Mouse (Mus musculus): ENCODE results near the gene Emb.
A peak's percentile ranks its signal among the peaks of the same experiment; 100 is the strongest.
"Not testable (repeated sequence)": the region's sequence is repeated elsewhere in the genome, so short reads cannot be mapped to it uniquely, and the experiment has no call there.

Emb gene

GRCm38 (mm10) chr13:117208236-117208635 lies at the start of gene Emb:
Emb (plus strand) TSS chr13:117208536.
- DNase-seq (ENCODE audit: low read depth, low spot score): no peak

GRCm38 (mm10) chr13:117163906-117164305 lies 44.4 kb upstream of the Emb start:
- no peak for DNase-seq (ENCODE audit: low read depth, low spot score)

GRCm38 (mm10) chr13:117165071-117165470 lies 43.3 kb upstream of the Emb start:
- peak; percentile 53 for DNase-seq (ENCODE audit: low read depth, low spot score)

GRCm38 (mm10) chr13:117180912-117181311 lies 27.4 kb upstream of the Emb start:
- not testable (repeated sequence) for DNase-seq (ENCODE audit: low read depth, low spot score)

DNA sequence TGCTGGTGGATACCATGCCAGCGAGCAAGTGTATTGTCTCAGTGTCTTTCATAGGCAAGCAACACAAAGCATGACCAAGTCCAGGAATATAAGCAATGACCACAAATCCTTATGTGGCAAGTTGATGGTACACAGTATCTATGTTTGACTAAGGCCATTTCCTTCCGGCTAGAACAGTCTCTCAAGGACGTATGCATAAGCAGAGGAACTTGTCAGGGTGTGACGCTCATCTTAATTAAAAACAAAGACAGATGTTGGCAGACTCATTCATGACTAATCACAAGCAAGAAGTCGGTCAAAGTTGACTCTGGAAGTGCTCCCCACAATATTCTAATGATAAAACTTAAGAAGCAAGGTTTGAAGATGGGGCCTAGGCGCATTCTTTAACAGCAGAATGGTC lies 25.0 kb upstream of the Emb start:
- DNase-seq (ENCODE audit: low read depth, low spot score): no peak

DNA sequence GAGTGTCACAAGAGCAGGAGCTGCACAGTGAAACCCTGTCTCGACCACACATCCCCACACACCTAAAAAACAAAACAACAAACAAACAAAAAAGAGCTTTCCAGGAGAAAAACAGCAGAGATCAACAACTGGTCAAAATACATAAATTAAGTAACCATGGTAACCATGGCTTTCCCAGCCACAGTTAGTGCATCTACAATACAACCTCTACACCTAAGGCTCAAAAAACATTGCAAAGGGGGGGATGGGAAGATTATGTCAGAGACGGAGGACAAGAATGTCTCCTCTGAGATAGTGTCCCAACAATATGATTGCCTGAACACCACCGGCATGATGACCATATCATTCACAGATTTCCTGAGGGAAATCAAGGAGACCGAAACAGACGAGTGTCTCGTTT lies 23.0 kb upstream of the Emb start:
- DNase-seq (ENCODE audit: low read depth, low spot score): no peak

DNA sequence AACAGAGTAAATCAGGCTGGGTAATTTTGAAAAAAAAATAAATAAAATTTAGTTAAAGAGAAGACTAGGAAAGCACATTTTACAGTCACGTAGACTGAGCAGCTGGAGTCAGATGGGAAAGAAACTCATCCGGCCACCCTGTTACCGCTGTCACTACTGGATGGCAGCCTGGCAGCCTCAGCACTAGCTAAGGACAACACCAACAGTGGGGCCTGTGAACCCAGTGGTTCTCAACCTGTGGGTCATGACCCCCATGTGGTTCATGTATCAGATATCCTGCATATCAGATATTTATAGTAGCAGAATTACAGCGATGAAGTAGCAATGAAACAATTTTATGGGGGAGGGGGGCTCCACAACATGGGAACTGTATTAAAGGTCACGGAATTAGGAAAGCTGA lies 16.2 kb upstream of the Emb start:
- DNase-seq (ENCODE audit: low read depth, low spot score): no peak

DNA sequence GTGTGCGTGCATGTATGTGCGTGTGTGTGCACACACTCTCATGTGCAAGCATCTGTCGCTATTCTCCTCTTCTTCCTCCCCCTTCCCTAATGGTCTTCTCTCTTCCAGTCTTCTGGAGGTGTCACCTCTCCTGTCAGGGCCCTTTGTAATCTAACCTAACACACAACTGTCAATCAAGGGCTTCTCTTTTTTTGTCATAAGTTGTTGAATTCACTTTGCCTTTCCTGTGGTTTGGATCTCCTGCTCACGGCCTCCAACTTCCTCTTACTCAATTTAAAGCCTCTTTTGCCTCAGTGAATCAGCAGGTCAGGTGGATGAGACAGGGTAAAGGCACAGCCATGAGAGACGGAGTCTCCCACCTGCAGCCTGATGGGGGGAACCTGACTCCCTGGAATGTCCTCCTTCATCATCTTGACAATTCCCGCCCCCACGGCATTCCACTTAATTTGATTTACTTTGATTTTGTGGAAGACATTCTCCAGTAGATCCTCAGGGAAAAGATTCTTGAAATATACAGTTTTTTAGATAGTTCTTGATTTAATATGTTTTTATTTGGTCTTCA lies 14.8 kb upstream of the Emb start:
- DNase-seq (ENCODE audit: low read depth, low spot score): peak; percentile 57

- DNase-seq (ENCODE audit: low read depth, low spot score): peak; percentile 93
Observed at GRCm38 (mm10) chr13:117195569-117196495, 12.5 kb upstream of the Emb start.

GRCm38 (mm10) chr13:117197666-117198065 lies 10.7 kb upstream of the Emb start:
- peak; percentile 47 for DNase-seq (ENCODE audit: low read depth, low spot score)

- DNase-seq (ENCODE audit: low read depth, low spot score): peak; percentile 95
Observed at GRCm38 (mm10) chr13:117198402-117199083, 9.8 kb upstream of the Emb start.

DNA sequence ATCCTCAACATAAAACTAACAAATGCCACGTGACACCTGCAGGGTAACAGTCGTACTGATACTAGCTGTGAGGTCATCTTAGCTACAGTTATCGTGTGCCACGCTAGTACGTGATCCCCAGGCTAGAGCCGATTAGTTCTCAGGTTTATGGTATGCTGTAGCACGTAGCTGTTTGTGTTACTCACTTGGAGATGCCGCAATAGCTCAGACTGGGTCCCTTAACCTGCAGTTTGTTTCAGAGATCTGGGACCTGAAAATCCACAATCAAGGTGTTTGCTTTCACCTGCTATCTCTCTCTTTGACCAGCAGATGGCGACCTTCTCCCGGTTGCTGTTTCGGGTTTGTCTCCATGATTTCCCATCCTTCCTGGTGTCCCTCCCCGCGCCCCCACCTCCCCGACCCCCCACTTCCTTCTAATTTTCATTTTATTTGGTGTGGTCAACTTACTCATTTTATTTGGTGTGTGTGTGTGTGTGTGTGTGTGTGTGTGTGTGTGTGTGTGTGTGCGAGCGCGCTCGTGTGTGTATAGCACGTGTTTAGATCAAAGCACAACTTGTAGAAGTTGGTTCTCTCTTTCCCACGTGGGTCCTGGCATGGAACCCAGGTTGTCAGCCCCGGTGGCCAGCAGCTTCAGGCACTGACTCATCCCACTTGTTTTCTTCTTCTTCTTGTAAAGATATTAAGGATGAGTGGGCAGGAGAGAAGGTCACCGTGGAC lies 5.4 kb upstream of the Emb start:
- DNase-seq (ENCODE audit: low read depth, low spot score): peak; percentile 68

- no peak for DNase-seq (ENCODE audit: low read depth, low spot score)
Observed at GRCm38 (mm10) chr13:117204685-117205084, 3.7 kb upstream of the Emb start.

DNA sequence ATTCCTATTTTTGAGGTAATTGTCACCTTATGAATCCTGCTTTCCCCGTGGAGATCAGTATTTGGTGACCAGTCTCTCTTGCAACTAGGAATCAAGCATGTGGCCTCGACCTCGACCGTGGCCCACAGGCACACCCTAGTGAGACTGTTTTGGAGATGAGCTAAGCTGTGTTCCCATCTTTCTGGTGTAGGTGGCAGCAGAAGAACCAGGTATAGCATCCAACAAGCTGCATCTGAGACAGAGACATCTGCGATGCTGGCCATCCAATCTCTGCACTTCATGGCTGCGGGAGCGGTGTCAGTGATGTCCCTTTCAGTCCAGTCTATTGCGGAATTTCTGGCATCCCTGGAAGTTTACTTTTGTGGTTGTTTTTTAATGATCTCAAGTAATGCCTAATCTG lies 2.3 kb upstream of the Emb start:
- DNase-seq (ENCODE audit: low read depth, low spot score): no peak

GRCm38 (mm10) chr13:117211386-117211875 lies 3.1 kb downstream of the Emb start:
- DNase-seq (ENCODE audit: low read depth, low spot score): no peak

- DNase-seq (ENCODE audit: low read depth, low spot score): no peak
Observed at GRCm38 (mm10) chr13:117215481-117215880, 7.1 kb downstream of the Emb start.

GRCm38 (mm10) chr13:117216126-117216525 lies 7.8 kb downstream of the Emb start:
- DNase-seq (ENCODE audit: low read depth, low spot score): no peak

- no peak for DNase-seq (ENCODE audit: low read depth, low spot score)
Observed at GRCm38 (mm10) chr13:117216752-117217363, 8.5 kb downstream of the Emb start.

- no peak for DNase-seq (ENCODE audit: low read depth, low spot score)
Observed at GRCm38 (mm10) chr13:117217621-117218020, 9.3 kb downstream of the Emb start.

- no peak for DNase-seq (ENCODE audit: low read depth, low spot score)
Observed at GRCm38 (mm10) chr13:117218092-117218491, 9.8 kb downstream of the Emb start.

DNA sequence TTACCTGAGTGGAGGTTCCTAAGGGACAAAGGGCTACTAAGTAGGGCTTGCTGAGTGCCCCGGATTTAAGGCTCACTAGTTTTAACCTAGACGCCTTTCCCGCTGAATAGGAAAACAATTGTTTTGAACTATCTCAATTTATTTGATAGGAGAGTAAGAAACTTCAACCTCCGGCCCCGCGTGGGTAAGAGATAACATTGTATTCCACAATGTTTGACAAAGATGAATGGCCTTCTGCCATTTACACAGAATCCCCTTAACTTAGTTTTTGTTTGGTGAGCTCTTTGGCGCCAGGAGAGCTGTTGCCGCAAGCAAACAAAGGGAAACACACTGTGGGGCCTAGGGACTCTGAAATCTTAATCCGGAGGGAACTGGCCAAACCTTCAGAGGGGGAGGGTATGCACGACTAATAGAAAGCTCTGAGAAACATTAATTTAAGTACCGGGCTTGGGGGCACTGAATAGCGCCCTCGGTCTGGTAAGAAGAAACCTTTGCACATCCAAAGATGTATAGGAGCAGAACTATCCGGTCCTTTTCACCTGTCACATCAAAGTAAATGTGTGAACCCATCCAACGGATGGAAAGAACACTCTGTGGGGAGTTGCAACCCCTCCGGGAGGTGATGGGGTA lies 11.7 kb downstream of the Emb start:
- DNase-seq (ENCODE audit: low read depth, low spot score): no peak

All from A20 (cell line).